Mouse (Mus musculus): ENCODE data around the gene Slc16a12. TPM values are rescaled to one million over a fixed set of nuclear protein-coding genes. Genes with fewer than 3 reads are reported as not detected.

The Slc16a12 gene
- 1.2 TPM in 2 replicates for polyA plus RNA-seq (2015; fragmentation: Nextera tagmentation; extraction: Ambion mirVana)

DNA sequence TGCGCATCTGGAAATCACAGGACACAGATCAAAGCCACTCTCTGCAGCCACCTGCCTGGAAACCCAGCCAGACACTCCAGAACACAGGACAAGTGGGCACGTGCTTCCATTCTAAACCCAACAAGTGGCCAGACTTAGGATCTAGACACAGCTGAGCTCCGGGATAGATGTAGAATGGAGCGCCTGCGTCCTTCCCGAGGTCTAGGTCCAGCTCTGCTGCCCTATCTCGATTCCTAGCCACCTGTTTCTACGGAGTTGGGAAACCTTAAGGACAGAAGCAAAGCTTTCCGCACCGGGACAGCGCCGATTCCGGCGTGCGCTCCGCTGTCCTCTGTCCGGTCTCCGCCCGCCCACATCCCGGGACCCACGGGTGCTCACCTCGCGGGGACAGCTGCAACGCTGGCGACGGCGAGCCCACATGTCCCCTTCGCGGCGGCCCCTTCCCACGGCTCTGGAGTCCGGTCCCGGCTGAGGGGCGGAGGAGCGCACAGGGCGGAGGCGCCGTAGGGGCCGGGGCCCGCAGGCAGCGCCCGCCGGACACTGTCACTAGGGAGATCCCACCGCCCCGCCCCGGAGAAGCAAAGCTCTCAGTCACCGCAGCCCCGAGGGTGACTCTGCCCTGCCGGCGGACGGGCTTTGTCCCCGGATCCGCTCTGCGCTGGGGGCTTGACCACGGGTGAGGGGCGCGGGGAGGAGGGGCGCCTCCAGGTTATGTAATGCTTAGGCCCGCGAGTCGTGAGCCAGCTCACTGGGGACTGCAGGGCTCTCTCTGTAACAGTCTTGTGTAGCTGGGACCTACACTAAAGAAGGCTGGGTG, at the start of gene Slc16a12:
TSS of gene Slc16a12 (minus strand) at position 602 of the 817 bp plus-strand sequence.
- Histone ChIP-seq H3K9ac (no peak within 1 kb of the TSS; the same call in 1 of the 2 replicates), H3K27ac (replicated peaks) (no peak within 1 kb of the TSS)
- under 1% methylated on average over 61 of the region's 61 CpGs for WGBS

GRCm38 (mm10) chr19:34796396-34796795, 49.3 kb upstream of the Slc16a12 start:
- no peak for ATAC-seq (ENCODE audit: insufficient number of reproducible peaks, low FRiP score, low TSS enrichment, low read depth)
- Histone ChIP-seq H3K9me3 (replicated peaks) (no peaks in the 10 kb centered on the region), H3K4me2 (replicated peaks) (no peak overlapping the region), H3K36me3 (no peaks in the 10 kb centered on the region), H3K27me3 (no peaks in the 10 kb centered on the region), H3K4me3 (replicated peaks) (no peak overlapping the region), H3K27ac (replicated peaks) (no peak overlapping the region), H3K9ac (no peak overlapping the region), H3K4me1 (no peaks in the 10 kb centered on the region)
- 71% methylated on average over 4 of the region's 4 CpGs for WGBS

More for the DNA sequence above, at the start of gene Slc16a12:
- Histone ChIP-seq H3K36me3 (no peaks in the 10 kb centered on the region), H3K4me2 (replicated peaks) (peak within 1 kb of the TSS; percentile 97), H3K4me1 (peaks cover 6% of the 10 kb centered on the region; the same call in 1 of the 2 replicates), H3K9me3 (replicated peaks) (no peaks in the 10 kb centered on the region), H3K27me3 (peaks cover 6% of the 10 kb centered on the region; the same call in 1 of the 2 replicates), H3K4me3 (replicated peaks) (peak within 1 kb of the TSS; percentile 52)
- ATAC-seq (ENCODE audit: insufficient number of reproducible peaks, low FRiP score, low TSS enrichment, low read depth), result peak; percentile 43

DNA sequence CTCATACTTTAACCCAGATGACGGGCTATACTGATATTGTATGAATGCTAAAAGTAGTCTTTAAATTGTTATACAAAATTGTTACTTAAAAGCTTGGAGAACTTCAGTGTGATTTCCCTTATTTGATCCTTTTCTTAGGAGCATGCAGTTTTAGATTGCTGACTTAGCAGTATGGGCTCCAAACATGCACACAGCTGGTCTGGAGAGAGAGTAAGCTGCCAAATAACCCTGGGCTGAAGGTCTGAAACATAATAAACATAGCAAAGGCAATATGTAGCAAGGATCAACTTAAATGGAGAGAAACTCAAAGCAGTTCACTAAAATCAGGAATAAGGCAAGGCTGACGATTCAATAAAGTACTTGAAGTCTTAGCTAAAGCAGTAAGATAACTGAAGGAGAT, 35.4 kb upstream of the Slc16a12 start:
- WGBS, result 78% methylated on average over 2 of the region's 2 CpGs
- no peak for ATAC-seq (ENCODE audit: insufficient number of reproducible peaks, low FRiP score, low TSS enrichment, low read depth)

DNA sequence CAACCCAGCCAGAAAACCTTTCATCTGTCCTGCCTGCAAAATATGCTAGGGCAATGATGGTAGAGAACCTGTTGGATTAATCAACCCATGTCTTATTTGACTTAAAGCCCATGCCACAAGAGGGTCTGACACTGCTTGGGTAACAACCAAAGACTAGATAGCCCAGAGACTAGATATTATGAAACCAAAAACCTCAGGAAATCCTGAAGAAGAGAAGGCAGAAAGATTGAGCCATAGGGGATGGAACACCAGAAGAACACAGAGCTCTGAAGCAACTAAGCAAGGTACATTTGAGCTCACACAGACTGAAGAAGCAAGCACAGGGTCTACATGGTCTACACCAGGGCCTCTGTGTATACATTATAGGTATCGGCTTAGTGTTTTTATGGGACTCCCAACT, 31.9 kb upstream of the Slc16a12 start:
- Histone ChIP-seq H3K27me3 (no peaks in the 10 kb centered on the region), H3K4me1 (no peaks in the 10 kb centered on the region), H3K36me3 (no peaks in the 10 kb centered on the region), H3K9me3 (replicated peaks) (no peaks in the 10 kb centered on the region), H3K27ac (replicated peaks) (no peak overlapping the region), H3K9ac (no peak overlapping the region), H3K4me2 (replicated peaks) (no peak overlapping the region), H3K4me3 (replicated peaks) (no peak overlapping the region)
- no peak for ATAC-seq (ENCODE audit: insufficient number of reproducible peaks, low FRiP score, low TSS enrichment, low read depth)
- WGBS, result 97% methylated on average over 1 of the region's 1 CpGs

More for the DNA sequence above, 35.4 kb upstream of the Slc16a12 start:
- Histone ChIP-seq H3K27ac (replicated peaks) (no peak overlapping the region), H3K4me1 (no peaks in the 10 kb centered on the region), H3K9ac (no peak overlapping the region), H3K4me3 (replicated peaks) (no peak overlapping the region), H3K27me3 (no peaks in the 10 kb centered on the region), H3K4me2 (replicated peaks) (no peak overlapping the region), H3K36me3 (no peaks in the 10 kb centered on the region), H3K9me3 (replicated peaks) (no peaks in the 10 kb centered on the region)

- Histone ChIP-seq H3K4me2 (replicated peaks) (no peak overlapping the region), H3K36me3 (no peaks in the 10 kb centered on the region), H3K9me3 (replicated peaks) (no peaks in the 10 kb centered on the region), H3K4me1 (no peaks in the 10 kb centered on the region), H3K9ac (no peak overlapping the region), H3K27ac (replicated peaks) (no peak overlapping the region), H3K27me3 (no peaks in the 10 kb centered on the region), H3K4me3 (replicated peaks) (no peak overlapping the region)
- no peak for ATAC-seq (ENCODE audit: insufficient number of reproducible peaks, low FRiP score, low TSS enrichment, low read depth)
Observed at GRCm38 (mm10) chr19:34778098-34778497, 31.0 kb upstream of the Slc16a12 start.

DNA sequence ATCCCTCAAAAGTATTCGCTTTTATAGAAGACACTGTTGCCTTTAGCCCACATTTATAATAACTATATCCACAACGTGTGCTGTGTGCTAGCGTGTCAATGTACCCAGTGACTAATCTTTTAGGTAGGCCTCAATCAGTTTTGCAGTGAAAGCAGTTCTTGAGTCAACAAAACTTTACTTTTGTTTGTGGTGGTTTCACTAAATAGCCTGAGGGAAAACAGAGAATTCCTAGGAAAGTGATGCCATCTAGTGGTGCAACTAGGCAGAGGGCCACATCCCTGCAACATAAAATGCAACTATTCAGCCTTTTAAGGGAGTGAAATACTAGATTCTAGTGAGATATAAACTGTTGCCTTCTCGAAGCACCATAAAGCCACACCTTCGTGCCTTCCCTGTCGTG, 25.7 kb upstream of the Slc16a12 start:
- no peak overlapping the region for H3K4me2 ChIP-seq (replicated peaks)
- WGBS, result 18% methylated on average over 6 of the region's 6 CpGs
- H3K4me3 ChIP-seq (replicated peaks), result no peak overlapping the region
- no peaks in the 10 kb centered on the region for H3K9me3 ChIP-seq (replicated peaks)
- no peaks in the 10 kb centered on the region for H3K36me3 ChIP-seq
- no peak overlapping the region for H3K9ac ChIP-seq
- ATAC-seq (ENCODE audit: insufficient number of reproducible peaks, low FRiP score, low TSS enrichment, low read depth), result no peak
- H3K27me3 ChIP-seq, result no peaks in the 10 kb centered on the region
- no peaks in the 10 kb centered on the region for H3K4me1 ChIP-seq
- H3K27ac ChIP-seq (replicated peaks), result no peak overlapping the region

- no peaks in the 10 kb centered on the region for H3K36me3 ChIP-seq
- H3K4me1 ChIP-seq, result no peaks in the 10 kb centered on the region
- no peak overlapping the region for H3K4me3 ChIP-seq (replicated peaks)
- H3K4me2 ChIP-seq (replicated peaks), result no peak overlapping the region
- ATAC-seq (ENCODE audit: insufficient number of reproducible peaks, low FRiP score, low TSS enrichment, low read depth), result no peak
- 78% methylated on average over 6 of the region's 6 CpGs for WGBS
- H3K9ac ChIP-seq, result no peak overlapping the region
- no peak overlapping the region for H3K27ac ChIP-seq (replicated peaks)
- H3K9me3 ChIP-seq (replicated peaks), result no peaks in the 10 kb centered on the region
- no peaks in the 10 kb centered on the region for H3K27me3 ChIP-seq
Observed at GRCm38 (mm10) chr19:34770764-34771163, 23.7 kb upstream of the Slc16a12 start.

DNA sequence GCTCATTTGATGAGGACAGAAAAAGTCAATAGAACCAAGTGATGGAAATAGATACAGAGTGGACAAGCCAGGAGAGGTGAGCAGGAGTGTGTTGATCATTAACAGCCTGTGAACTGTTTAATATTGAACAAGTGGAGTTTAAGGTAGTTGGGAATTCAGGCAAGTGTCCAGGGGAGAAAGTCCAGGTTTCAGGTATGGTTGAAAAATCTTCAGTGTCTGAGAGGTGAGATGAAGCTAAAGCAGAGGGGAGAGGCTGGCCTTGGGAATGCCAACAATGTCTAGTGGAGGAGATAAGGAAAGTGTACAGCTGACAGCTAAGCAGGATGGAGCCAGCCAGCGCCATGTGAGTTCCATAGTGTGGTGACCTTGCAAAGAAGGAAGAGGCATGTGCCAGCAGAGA, 11.7 kb upstream of the Slc16a12 start:
- no peak for ATAC-seq (ENCODE audit: insufficient number of reproducible peaks, low FRiP score, low TSS enrichment, low read depth)
- 79% methylated on average over 1 of the region's 1 CpGs for WGBS
- H3K27me3 ChIP-seq, result no peaks in the 10 kb centered on the region

GRCm38 (mm10) chr19:34756561-34757240, 9.6 kb upstream of the Slc16a12 start:
- no peak overlapping the region for H3K9ac ChIP-seq
- H3K27me3 ChIP-seq, result no peaks in the 10 kb centered on the region
- no peak overlapping the region for H3K4me3 ChIP-seq (replicated peaks)
- H3K27ac ChIP-seq (replicated peaks), result no peak overlapping the region
- no peak for ATAC-seq (ENCODE audit: insufficient number of reproducible peaks, low FRiP score, low TSS enrichment, low read depth)
- WGBS, result 91% methylated on average over 7 of the region's 7 CpGs
- H3K9me3 ChIP-seq (replicated peaks), result no peaks in the 10 kb centered on the region
- no peaks in the 10 kb centered on the region for H3K36me3 ChIP-seq
- H3K4me1 ChIP-seq, result no peaks in the 10 kb centered on the region
- no peak overlapping the region for H3K4me2 ChIP-seq (replicated peaks)

More for the DNA sequence above, 11.7 kb upstream of the Slc16a12 start:
- H3K4me2 ChIP-seq (replicated peaks), result no peak overlapping the region
- H3K9ac ChIP-seq, result no peak overlapping the region
- H3K27ac ChIP-seq (replicated peaks), result no peak overlapping the region
- no peaks in the 10 kb centered on the region for H3K4me1 ChIP-seq
- no peaks in the 10 kb centered on the region for H3K36me3 ChIP-seq
- H3K4me3 ChIP-seq (replicated peaks), result no peak overlapping the region
- H3K9me3 ChIP-seq (replicated peaks), result no peaks in the 10 kb centered on the region

GRCm38 (mm10) chr19:34755680-34756079, 8.6 kb upstream of the Slc16a12 start:
- Histone ChIP-seq H3K27ac (replicated peaks) (no peak overlapping the region), H3K9ac (no peak overlapping the region), H3K36me3 (no peaks in the 10 kb centered on the region), H3K9me3 (replicated peaks) (no peaks in the 10 kb centered on the region), H3K4me3 (replicated peaks) (no peak overlapping the region), H3K4me2 (replicated peaks) (no peak overlapping the region), H3K4me1 (no peaks in the 10 kb centered on the region), H3K27me3 (no peaks in the 10 kb centered on the region)
- 67% methylated on average over 1 of the region's 1 CpGs for WGBS
- no peak for ATAC-seq (ENCODE audit: insufficient number of reproducible peaks, low FRiP score, low TSS enrichment, low read depth)

GRCm38 (mm10) chr19:34753243-34753642, 6.2 kb upstream of the Slc16a12 start:
- H3K9me3 ChIP-seq (replicated peaks), result no peaks in the 10 kb centered on the region
- H3K27ac ChIP-seq (replicated peaks), result no peak overlapping the region
- no peak overlapping the region for H3K9ac ChIP-seq
- ATAC-seq (ENCODE audit: insufficient number of reproducible peaks, low FRiP score, low TSS enrichment, low read depth), result no peak
- WGBS, result 49% methylated on average over 5 of the region's 5 CpGs
- H3K4me2 ChIP-seq (replicated peaks), result no peak overlapping the region
- no peaks in the 10 kb centered on the region for H3K27me3 ChIP-seq
- H3K36me3 ChIP-seq, result no peaks in the 10 kb centered on the region
- H3K4me1 ChIP-seq, result no peaks in the 10 kb centered on the region
- no peak overlapping the region for H3K4me3 ChIP-seq (replicated peaks)

Measured in embryonic facial prominence, embryonic 15.5 days (tissue).